Mouse (Mus musculus) G1E (cell line): ENCODE data around the gene Parp9.
"Not testable (repeated sequence)": the region's sequence is repeated elsewhere in the genome, so short reads cannot be mapped to it uniquely, and the experiment has no call there.

Experiments
- CTCF ChIP-seq: IDR thresholded peaks from 2 replicates; pipeline ENCODE4 v1.5.1; 2012; ENCODE audit warnings: low read depth, low read length, inconsistent platforms, mixed read lengths
- GATA1 ChIP-seq: IDR thresholded peaks from 2 replicates; pipeline ENCODE4 v1.6.1; 2012; ENCODE audit warnings: borderline replicate concordance, low read length, inconsistent platforms, mixed read lengths
- GATA2 ChIP-seq: IDR thresholded peaks from 2 replicates; pipeline ENCODE4 v1.6.1; 2012; ENCODE audit warnings: low read depth, low read length, inconsistent platforms, borderline replicate concordance
- POLR2AphosphoS5 ChIP-seq: IDR thresholded peaks from 2 replicates; pipeline ENCODE4 v1.6.1; 2012; ENCODE audit warnings: low read depth, low read length, inconsistent platforms; ENCODE audit not compliant: insufficient replicate concordance
- TAL1 ChIP-seq: conservative IDR thresholded peaks from 2 replicates; pipeline ENCODE4 v1.6.1; 2012; ENCODE audit warnings: low read depth, low read length, inconsistent platforms, mixed read lengths

GRCm38 (mm10) chr16:35998852-35999251 is 60.6 kb downstream of the Parp9 start:
- not testable (repeated sequence) for TF ChIP-seq CTCF, TAL1, GATA1, POLR2AphosphoS5, GATA2
